Mouse (Mus musculus) brain, embryonic 14.5 days (tissue): ENCODE measurements around the gene Hvcn1. TPM values are rescaled to one million over a fixed set of nuclear protein-coding genes. Genes with fewer than 3 reads are reported as not detected.

ENCODE experiments used
- DNase-seq: peaks from one replicate; pipeline ENCODE4 v3.0.0-alpha.2; 2011; ENCODE audit warnings: low read depth
- CTCF ChIP-seq: fragments of 200-500 bp; IDR thresholded peaks from 2 replicates; pipeline ENCODE4 v1.5.1; 2012; ENCODE audit warnings: inconsistent platforms, mild to moderate bottlenecking, moderate library complexity, borderline replicate concordance; ENCODE audit not compliant: insufficient read depth, insufficient read length; ENCODE audit errors: extremely low read depth
- POLR2A ChIP-seq: fragments of 200-500 bp; IDR thresholded peaks from 2 replicates; pipeline ENCODE4 v1.6.1; 2012; ENCODE audit warnings: mild to moderate bottlenecking, inconsistent platforms, borderline replicate concordance; ENCODE audit not compliant: poor library complexity, insufficient read depth, insufficient read length, severe bottlenecking; ENCODE audit errors: extremely low read depth
- polyA plus RNA-seq: library from polyadenylated mRNA; depleted of rRNA; stranded (reverse); fragments of >200 nt; gene quantifications from 2 replicates; pipeline ENCODE4 v1.2.3, GENCODE M21; 2012

The Hvcn1 gene
- polyA plus RNA-seq, 1 experiment: 2.3 TPM

DNA sequence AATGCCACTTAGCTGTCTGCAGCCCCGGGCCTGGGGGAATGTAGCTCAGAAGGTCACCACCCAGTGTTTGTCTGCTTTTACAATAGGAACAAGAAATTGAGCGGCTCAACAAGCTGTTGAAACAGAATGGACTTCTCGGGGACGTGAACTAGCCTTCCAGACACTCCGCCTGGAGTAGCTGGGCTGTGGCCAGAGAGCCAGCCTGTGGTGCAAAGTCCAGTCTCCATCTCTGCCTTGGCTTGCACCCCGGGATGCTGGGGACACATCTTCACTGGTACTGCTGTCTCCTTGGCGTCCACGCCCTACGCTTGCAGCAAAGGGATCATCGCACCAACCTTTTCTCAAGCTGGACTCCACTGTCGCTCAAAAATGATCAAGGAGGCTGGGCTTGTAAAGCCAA, 33.9 kb downstream of the Hvcn1 start:
- DNase-seq: no peak
- TF ChIP-seq CTCF (no peak), POLR2A (no peak)

DNA sequence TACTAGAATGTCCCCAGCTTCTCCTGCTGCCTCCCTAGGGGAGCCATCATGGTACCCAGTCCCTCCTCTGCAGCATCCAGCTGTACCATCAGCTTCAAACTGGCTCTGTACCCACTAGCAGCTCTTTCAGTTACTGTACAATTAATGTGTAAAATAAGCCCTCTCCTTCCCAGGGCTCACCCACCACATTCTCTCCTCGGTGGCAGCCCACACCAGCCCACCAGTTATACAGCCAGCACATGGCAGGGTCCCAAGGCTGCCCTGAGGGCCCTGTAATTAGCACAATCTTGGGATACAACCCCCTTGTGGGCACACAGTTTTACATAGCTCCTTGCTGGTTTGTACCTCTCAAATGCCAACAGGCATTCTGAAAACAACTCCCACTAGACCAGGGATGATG, 34.4 kb downstream of the Hvcn1 start:
- peak; percentile 56 for DNase-seq
- TF ChIP-seq CTCF (no peak), POLR2A (no peak)

DNA sequence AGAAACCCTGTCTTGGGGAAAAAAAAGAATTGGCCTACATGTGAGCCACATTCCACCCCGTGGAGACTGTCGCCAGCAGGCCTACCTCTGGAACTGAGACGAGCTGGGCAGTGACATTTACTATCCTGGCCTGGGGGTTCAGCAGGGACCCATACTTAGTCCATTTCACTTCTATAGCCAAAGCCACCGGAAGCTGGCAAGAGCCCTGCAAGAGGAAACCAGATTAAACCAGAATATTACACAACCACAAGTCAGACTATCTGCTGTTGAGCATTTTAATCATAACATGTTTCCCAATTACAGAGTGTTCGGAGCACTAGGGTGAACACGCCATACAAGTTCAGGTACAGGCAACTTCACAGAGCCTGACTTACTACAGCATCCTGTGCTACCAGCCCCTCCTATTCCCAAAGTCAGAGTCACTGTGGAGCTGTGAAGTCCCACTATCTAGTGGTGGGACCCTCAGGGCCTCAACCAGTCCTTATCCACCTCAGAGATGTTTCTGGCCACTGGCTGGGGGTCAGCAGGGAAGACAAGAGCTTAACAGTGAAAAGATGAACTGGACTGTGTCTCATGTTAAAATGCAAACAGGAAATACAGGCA, 36.0 kb downstream of the Hvcn1 start:
- no peak for TF ChIP-seq POLR2A
- DNase-seq: no peak

DNA sequence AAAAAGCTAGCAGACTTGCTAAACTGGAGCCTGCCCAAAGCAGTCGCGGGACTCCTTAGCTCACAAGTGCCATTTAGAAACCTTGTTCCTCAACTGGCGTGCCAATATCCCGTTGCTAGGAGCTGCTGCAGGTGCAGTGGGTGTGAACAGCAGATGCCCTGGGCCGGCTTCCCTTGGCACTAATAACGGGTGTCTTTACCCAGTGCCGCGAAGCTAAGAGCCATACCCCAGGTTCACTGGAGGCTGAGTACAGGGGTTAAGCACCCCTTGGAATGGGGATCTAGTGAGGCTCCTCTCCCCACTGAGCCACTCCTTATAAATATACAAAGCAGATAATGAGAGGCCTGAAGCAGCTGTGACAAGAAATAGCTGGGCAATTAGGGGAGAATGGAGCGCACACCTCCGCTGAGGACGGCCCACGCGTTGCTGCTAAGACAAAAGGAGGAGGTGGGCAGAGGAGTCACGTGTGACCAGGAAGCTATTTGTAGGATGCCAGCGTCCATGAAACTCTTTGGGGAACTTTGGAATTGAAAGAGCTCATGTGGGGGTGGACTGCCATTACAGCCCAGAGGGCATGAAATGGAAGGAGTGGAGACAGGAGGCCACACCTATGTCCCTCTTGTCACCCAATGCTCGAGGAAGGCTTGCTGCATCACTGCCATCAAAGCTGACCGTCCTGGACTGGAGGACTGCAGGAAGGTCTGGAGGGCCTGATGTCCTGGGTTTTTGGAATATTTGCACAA, 37.3 kb downstream of the Hvcn1 start:
- TF ChIP-seq POLR2A (no peak), CTCF (no peak)
- DNase-seq: peak; percentile 87

DNA sequence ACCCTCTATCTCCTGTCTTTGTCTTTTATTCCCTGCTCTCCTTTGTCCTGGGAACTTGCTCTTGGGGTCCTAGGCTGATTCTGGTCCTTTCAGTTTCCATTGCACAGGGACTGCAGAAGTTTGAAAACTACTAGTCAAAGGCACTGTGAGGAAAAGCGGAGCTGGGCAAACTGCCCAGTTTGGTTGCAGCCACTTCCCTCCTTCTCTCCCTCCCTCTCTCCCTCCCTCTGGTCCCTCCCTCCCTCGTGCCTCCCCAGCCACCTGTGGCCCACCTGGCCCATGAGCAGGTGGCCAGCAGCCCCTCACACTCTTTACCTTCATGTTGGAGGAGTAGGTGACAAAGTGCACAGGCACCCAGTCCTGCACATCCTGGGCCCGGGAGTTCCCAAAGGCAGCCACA, 38.6 kb downstream of the Hvcn1 start:
- peak; percentile 76 for DNase-seq
- TF ChIP-seq CTCF (no peak), POLR2A (no peak)

DNA sequence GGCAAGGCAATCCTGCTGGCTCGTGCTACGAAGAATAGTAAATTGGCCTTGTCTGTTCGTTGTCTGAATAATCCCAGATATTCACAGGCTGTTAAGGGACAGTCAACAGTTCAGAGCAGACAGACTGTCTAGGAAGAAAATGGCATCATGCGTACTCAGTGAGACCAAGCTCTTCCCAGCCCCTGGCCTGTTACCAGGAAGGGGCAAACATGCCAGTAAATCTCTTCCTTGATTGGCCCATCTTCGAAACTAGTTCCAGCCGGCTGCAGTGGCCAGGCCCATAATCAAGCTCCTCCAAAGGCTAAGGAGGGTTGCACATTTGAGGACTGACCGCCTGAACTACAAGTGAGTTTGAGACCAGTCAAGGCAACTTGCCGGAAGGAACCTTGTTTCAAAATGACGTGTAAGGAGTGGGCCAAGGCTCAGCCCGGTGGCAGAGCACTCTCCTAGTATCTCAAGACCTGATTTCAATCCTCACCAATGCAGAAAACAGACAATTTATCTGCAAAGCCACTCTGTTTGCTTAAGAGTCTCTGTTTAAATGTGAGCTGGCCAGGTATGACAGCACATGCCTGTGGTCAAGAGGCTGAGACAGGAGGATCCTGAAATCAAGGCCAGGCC, 40.1 kb downstream of the Hvcn1 start:
- peak; percentile 48 for DNase-seq
- no peak for TF ChIP-seq CTCF
- TF ChIP-seq POLR2A: no peak

DNA sequence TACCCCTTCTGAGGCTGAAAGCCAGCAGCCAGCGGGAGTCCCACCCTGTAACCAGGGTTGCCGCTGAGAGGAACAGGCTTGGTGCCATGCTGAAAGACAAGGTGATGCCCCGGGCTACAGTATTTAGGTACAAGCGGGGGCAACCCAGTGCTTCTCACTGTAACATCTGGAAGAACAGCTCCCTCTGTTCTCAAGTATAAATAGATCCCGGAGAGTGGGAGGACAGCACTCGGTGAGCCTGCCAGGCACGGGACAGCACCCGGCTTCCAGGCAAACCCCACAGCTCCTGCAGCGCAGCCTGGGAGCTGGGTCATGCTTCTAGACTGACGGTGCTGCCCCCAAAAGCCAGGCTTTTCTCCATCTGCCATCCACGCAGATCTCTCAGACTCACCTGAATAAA, 40.9 kb downstream of the Hvcn1 start:
- DNase-seq: no peak
- TF ChIP-seq POLR2A (no peak), CTCF (no peak)

DNA sequence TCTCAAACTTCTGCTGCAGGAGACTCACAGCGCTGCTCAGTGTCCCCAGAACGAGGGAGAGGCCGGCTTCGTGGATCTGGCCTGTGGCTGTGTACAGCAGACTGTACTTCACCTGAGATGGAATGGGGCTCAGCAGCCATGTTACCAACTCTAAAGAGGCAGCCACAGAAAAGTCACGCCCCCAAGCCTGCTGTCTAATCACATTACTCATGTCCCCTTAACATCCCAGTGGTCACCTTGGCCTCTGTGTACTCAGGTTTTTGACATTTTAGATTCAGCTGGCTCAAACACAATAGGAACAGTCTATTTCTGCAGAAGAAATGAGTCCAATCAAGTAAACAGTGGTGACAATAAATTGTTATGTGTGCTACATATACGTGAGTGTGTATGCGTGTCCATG, 41.3 kb downstream of the Hvcn1 start:
- no peak for DNase-seq
- TF ChIP-seq CTCF: no peak
- no peak for TF ChIP-seq POLR2A

DNA sequence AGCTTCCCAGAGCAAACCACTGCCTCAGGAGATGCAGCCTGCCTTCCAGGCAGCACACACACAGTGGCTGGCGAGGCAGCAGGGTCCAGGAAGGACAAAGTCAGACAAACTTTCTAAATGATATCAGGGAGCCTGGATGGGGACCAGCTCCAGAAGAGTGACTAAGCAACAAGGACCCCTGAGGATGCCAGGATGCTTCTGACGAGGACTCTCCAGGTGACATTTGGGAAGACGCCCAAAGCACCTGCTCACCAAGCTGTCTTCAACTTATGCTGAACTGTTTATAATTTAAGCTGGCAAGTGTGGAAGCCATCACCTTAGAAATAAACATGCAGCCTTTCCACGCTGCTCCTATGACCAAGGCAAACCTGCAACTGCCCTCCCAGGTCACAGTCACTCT, 42.7 kb downstream of the Hvcn1 start:
- no peak for DNase-seq
- TF ChIP-seq CTCF: no peak
- no peak for TF ChIP-seq POLR2A

DNA sequence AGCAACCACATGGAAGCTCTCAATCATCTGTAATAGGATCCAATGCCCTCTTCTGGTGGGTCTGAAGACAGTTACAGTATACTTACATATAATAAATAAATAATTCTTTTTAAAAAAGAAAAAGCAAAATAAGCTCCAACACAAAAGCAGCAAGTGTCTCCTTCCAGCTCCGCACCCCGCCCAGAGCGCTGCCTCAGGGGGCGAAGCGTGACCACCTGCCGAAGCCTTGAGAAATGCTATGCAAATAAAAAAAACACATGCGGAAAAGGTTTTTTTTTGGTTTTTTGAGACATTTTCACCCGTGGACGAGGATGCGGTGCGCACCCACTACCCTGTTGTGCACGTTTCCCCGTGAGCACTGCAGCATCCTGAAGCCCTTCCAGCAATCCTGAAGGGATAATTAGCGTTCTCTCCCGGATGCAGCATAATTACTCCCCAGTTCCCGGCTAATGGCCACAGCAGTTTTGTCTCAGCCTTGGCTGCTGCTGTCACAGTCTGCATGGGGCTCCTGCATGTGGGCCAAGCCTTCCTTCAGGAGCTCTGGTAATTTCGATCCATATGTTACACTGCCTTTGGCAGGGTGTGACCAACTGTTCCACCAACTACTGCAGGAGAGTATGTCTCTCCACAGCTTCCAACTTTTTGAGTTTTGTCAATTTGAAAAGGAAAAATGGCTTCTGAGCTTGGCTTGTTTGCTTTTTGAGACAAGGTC, 45.4 kb downstream of the Hvcn1 start:
- no peak for TF ChIP-seq POLR2A
- TF ChIP-seq CTCF: no peak
- DNase-seq: peak; percentile 85

DNA sequence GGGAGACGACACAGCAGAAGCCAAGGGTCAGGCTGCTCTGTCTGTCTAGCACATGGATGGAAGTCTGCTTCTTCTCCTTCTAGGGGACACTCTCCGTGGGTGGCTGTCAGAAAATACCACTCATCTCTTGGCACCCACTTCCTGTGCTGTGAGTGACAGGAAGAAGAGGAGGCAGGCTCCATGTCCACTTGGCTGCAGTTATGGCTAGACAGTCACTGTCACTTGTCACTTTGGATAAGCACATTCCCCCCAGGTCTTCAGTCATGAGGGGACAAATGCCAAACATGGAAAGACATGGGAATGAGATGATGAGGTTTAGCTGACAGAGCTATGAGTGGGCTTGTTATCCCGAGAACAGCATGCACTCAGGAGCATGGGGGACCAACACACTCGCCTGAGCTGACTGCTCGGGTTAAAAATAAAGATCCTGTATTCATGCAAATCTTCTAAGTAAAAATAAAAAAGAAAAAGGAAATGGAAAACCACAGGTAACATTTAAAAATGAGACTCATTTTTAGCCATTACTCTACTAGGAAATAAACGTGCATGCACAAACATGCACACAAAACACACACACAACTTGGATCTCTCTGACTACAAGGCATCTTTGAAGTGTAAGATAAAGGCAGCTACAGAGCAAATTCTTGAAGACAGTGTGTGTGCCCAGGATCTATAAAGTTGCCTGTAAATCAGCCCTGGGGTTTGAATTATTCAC, 51.6 kb downstream of the Hvcn1 start:
- no peak for TF ChIP-seq CTCF
- no peak for TF ChIP-seq POLR2A
- DNase-seq: no peak

DNA sequence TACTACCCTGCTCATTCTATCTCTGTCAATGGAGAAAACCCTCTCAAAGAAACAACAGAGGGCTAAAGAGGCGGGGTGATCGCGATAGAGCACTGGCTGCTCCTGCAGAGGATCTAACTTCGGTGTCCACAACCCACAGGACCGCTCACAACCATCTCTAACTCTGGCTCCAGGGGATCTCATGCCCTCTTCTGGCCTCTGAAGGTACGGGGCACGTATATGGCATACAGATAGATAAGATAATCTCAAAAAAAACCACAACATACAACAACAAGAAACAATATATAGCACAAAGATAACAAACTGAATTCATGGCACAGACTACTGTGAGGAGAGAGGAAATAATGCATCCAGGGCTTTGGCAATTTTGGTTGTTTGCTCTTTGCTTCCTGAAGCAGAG, 55.5 kb downstream of the Hvcn1 start:
- DNase-seq: no peak
- TF ChIP-seq POLR2A: no peak
- TF ChIP-seq CTCF: peak; percentile 11; the same call in 1 of the 2 replicates
